Mouse (Mus musculus): ENCODE measurements around the gene Ly6g6f. TPM values are rescaled to one million over a fixed set of nuclear protein-coding genes. Genes with fewer than 3 reads are reported as not detected.
"Not testable (repeated sequence)": the region's sequence is repeated elsewhere in the genome, so short reads cannot be mapped to it uniquely, and the experiment has no call there.

The Ly6g6f gene
- total RNA-seq, 2 experiments from 2014 or later, result not detected

GRCm38 (mm10) chr17:35039121-35039873 is 46.1 kb downstream of the Ly6g6f start:
- intact Hi-C loops (cut with DNase I), result no loop called here
- no peak for DNase-seq

GRCm38 (mm10) chr17:35034896-35035295 is 50.5 kb downstream of the Ly6g6f start:
- intact Hi-C loops (cut with DNase I), result no loop called here

DNA sequence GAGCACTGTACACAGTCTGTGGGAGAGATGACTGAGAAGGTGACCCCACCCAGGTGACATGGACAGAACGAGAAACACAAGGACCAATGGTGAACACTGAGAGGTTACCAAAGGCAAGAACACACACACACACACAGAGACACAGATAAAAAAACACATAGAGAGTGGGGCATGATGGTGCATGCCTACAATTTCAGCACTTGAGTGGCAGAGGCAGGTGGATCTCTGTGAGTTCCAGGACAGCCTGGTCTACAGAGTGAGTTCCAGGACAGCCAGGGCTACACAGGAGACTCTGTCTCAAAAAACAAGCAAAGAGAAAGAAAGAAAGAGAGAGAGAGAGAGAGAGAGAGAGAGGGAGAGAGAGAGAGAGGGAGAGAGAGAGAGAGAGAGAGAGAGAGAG is 51.7 kb downstream of the Ly6g6f start:
- DNase-seq; intact Hi-C loops (cut with DNase I): not testable (repeated sequence)

More at GRCm38 (mm10) chr17:35034896-35035295, 50.5 kb downstream of the Ly6g6f start:
- no peak for DNase-seq

DNA sequence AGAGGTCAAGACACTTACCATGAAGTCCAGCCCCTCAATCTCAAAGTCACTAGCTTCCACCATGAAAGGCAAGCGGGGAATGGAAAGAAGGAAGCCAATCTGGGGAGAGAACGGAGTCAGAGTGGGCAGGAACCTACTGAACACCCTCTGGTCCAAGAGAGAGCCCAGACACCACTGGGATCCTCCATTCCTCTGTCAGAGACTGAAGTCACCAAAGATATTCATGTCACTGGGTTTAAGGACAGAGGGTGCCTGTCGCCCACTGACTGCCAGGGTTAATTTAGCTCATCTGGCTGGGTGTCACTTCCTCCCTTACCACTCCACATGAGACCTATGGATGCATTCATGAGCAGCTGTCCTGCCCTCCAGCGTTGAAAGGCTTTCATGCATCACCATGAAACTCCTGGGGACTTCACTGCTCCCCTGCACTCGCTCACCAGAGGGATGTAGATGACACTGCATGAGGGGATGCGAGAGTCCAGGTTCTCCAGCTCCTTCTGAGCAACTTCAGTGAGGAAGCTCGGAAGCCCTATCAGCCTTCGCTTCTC is 53.0 kb downstream of the Ly6g6f start:
- no peak for DNase-seq
- intact Hi-C loops (cut with DNase I), result no loop called here

DNA sequence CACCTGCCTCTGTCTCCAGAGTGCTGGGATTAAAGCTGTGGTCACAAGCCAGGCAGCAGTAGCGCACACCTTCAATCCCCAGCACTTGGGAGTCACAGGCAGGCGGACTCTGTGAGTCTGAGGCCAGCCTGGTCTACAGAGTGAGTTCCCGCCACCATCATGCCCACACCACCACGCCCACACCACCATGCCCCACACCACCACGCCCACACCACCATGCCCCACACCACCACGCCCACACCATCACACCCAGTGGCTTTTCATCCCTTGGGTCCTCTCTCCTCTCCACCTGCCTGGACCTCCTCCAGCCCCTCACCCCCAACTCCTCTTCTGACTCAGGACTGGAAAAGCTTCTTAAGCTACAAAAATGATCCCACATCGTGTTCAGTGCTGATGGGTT is 53.5 kb downstream of the Ly6g6f start:
- intact Hi-C loops (cut with DNase I), result no loop called here

DNA sequence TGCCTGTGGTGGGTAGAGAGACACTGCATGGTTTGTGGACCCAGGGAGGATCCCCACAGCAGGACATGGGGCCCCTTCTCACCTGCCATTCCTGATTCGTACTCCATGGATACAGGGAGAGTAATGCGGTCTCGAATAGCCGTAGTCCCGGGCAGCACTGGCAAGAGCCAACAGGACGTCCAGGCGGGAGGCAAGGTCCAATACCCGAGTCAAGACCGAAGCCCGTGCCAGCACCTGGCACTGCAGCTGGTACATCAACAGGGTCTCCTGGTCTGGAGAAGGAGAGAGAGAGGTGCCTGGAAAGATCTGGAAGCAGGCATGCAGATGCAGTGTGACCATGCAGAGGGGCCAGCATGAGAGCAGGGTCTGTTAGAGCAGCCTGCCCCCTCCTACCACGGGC is 54.1 kb downstream of the Ly6g6f start:
- DNase-seq, result no peak

More for the DNA sequence above, 53.5 kb downstream of the Ly6g6f start:
- DNase-seq, result no peak

More for the DNA sequence above, 54.1 kb downstream of the Ly6g6f start:
- intact Hi-C loops (cut with DNase I), result no loop called here

Other genes with a start within 250 kb of the Ly6g6f start
- 10 to 100 TPM; 10.7 to 13.5 TPM for gene Stk19, start 248.7 kb downstream of the Ly6g6f start, total RNA-seq (2021)
- gene Dxo, start 248.6 kb downstream of the Ly6g6f start, total RNA-seq (2021), result 10 to 100 TPM; 17.5 to 18.2 TPM
- gene Skiv2l, start 235.4 kb downstream of the Ly6g6f start, total RNA-seq (2021), result 10 to 100 TPM; 25.0 to 25.4 TPM
- gene Nelfe, start 235.2 kb downstream of the Ly6g6f start, total RNA-seq (2021), result 10 to 100 TPM; 13.1 to 15.5 TPM
- gene Cfb, start 223.1 kb downstream of the Ly6g6f start, total RNA-seq (2021), result 1 to 10 TPM; 6.3 to 7.8 TPM
- 1 to 10 TPM; 5.1 to 6.1 TPM for gene Zbtb12, start 206.1 kb downstream of the Ly6g6f start, total RNA-seq (2021)
- gene Gm20547, start 203.6 kb downstream of the Ly6g6f start, total RNA-seq (2021), result not detected
- gene C2, start 187.3 kb downstream of the Ly6g6f start, total RNA-seq (2021), result 1 to 10 TPM; 4.3 to 6.0 TPM
- 10 to 100 TPM; 45.2 to 49.4 TPM for gene Ehmt2, start 187.1 kb downstream of the Ly6g6f start, total RNA-seq (2021)
- under 1 TPM in 1 of 2 experiments, not detected in 1; 0.17 TPM for gene Slc44a4, start 171.1 kb downstream of the Ly6g6f start, total RNA-seq (2021)
- 10 to 100 TPM; 14.0 to 14.6 TPM for gene Neu1, start 154.4 kb downstream of the Ly6g6f start, total RNA-seq (2021)
- 1 to 10 TPM; 3.8 to 3.9 TPM for gene Hspa1b, start 126.4 kb downstream of the Ly6g6f start, total RNA-seq (2021)
- gene Gm20481, start 115.7 kb downstream of the Ly6g6f start, total RNA-seq (2021), result not detected
- gene Hspa1a, start 113.5 kb downstream of the Ly6g6f start, total RNA-seq (2021), result 1 to 10 TPM; 2.3 to 3.3 TPM
- gene Hspa1l, start 112.9 kb downstream of the Ly6g6f start, total RNA-seq (2021), result 1 to 10 TPM; 2.7 to 4.7 TPM
- 10 to 100 TPM; 19.2 to 25.0 TPM for gene Lsm2, start 103.7 kb downstream of the Ly6g6f start, total RNA-seq (2021)
- gene Vars, start 84.6 kb downstream of the Ly6g6f start, total RNA-seq (2021), result 10 to 100 TPM; 24.5 to 26.0 TPM
- gene Vwa7, start 69.0 kb downstream of the Ly6g6f start, total RNA-seq (2021), result 1 to 10 TPM; 5.3 to 5.9 TPM
- under 1 TPM; 0.34 to 0.48 TPM for gene Sapcd1, start 57.6 kb downstream of the Ly6g6f start, total RNA-seq (2021)
- 1 to 10 TPM; 1.6 to 2.0 TPM for gene Msh5, start 38.9 kb downstream of the Ly6g6f start, total RNA-seq (2021)
- gene Clic1, start 35.6 kb downstream of the Ly6g6f start, total RNA-seq (2021), result 10 to 100 TPM; 61.6 to 72.9 TPM
- 10 to 100 TPM; 49.3 to 50.0 TPM for gene Ddah2, start 26.6 kb downstream of the Ly6g6f start, total RNA-seq (2021)
- gene Ly6g6c, start 20.2 kb downstream of the Ly6g6f start, total RNA-seq (2021), result not detected
- gene Mpig6b, start 19.4 kb downstream of the Ly6g6f start, total RNA-seq (2021), result under 1 TPM; 0.61 to 0.74 TPM
- not detected for gene Ly6g6e, start 8.7 kb downstream of the Ly6g6f start, total RNA-seq (2021)
- gene Ly6g6d, start 7.5 kb downstream of the Ly6g6f start, total RNA-seq (2021), result 1 to 10 TPM in 1 of 2 experiments, under 1 TPM in 1; 0.67 to 3.3 TPM
- gene Abhd16a, start 3.7 kb upstream of the Ly6g6f start, total RNA-seq (2021), result 10 to 100 TPM; 53.7 to 56.7 TPM
- gene Ly6g5c, start 22.7 kb upstream of the Ly6g6f start, total RNA-seq (2021), result not detected
- under 1 TPM in 1 of 2 experiments, not detected in 1; 0.41 TPM for gene Ly6g5b, start 29.8 kb upstream of the Ly6g6f start, total RNA-seq (2021)
- 1 to 10 TPM; 7.0 to 7.7 TPM for gene Gpank1, start 35.8 kb upstream of the Ly6g6f start, total RNA-seq (2021)
- gene Csnk2b, start 36.4 kb upstream of the Ly6g6f start, total RNA-seq (2021), result 100 to 1,000 TPM; 172 to 176 TPM
- 10 to 100 TPM; 28.0 to 29.6 TPM for gene D17H6S53E, start 40.8 kb upstream of the Ly6g6f start, total RNA-seq (2021)
- not detected for gene Apom, start 46.4 kb upstream of the Ly6g6f start, total RNA-seq (2021)
- gene Bag6, start 49.6 kb upstream of the Ly6g6f start, total RNA-seq (2021), result 100 to 1,000 TPM; 237 to 245 TPM
- 100 to 1,000 TPM; 148 to 174 TPM for gene Prrc2a, start 79.3 kb upstream of the Ly6g6f start, total RNA-seq (2021)
- 1 to 10 TPM; 1.4 to 2.8 TPM for gene Aif1, start 90.5 kb upstream of the Ly6g6f start, total RNA-seq (2021)
- gene Lst1, start 102.8 kb upstream of the Ly6g6f start, total RNA-seq (2021), result 1 to 10 TPM; 3.8 to 4.0 TPM
- gene Ltb, start 108.8 kb upstream of the Ly6g6f start, total RNA-seq (2021), result 1 to 10 TPM; 1.2 to 3.8 TPM
- gene Tnf, start 116.4 kb upstream of the Ly6g6f start, total RNA-seq (2021), result under 1 TPM; 0.29 to 0.39 TPM
- gene Lta, start 119.7 kb upstream of the Ly6g6f start, total RNA-seq (2021), result under 1 TPM in 1 of 2 experiments, not detected in 1; 0.20 TPM
- gene Gm16181, start 135.2 kb upstream of the Ly6g6f start, total RNA-seq (2021), result under 1 TPM in 1 of 2 experiments, not detected in 1; 0.71 TPM
- 1 to 10 TPM; 4.1 to 4.4 TPM for gene Atp6v1g2, start 148.1 kb upstream of the Ly6g6f start, total RNA-seq (2021)
- 10 to 100 TPM in 1 of 2 experiments, 1 to 10 TPM in 1; 8.4 to 10.4 TPM for gene Nfkbil1, start 150.2 kb upstream of the Ly6g6f start, total RNA-seq (2021)
- gene Ddx39b, start 156.1 kb upstream of the Ly6g6f start, total RNA-seq (2021), result 100 to 1,000 TPM; 107 to 118 TPM
- gene H2-D1, start 177.1 kb upstream of the Ly6g6f start, total RNA-seq (2021), result 10 to 100 TPM; 77.3 to 77.5 TPM
- 1 to 10 TPM in 1 of 2 experiments, under 1 TPM in 1; 0.57 to 1.2 TPM for gene H2-Q1, start 234.8 kb upstream of the Ly6g6f start, total RNA-seq (2021)

Data from heart, postnatal 14 days (tissue).